Mouse (Mus musculus): ENCODE data around the gene Mtmr14. TPM values are rescaled to one million over a fixed set of nuclear protein-coding genes. Genes with fewer than 3 reads are reported as not detected.

Gene Mtmr14
- polyA plus RNA-seq, 1 experiment from 2014 or later: 44.2 TPM

Other genes starting within 250 kb of the Mtmr14 start
- 57.1 and 59.5 TPM in 2 replicates for gene Thumpd3, start 191.6 kb upstream of the Mtmr14 start, polyA plus RNA-seq (2014; fragmentation: Nextera tagmentation; extraction: Ambion mirVana)
- 75.0 and 75.5 TPM in 2 replicates for gene Setd5, start 160.5 kb upstream of the Mtmr14 start, polyA plus RNA-seq (2014; fragmentation: Nextera tagmentation; extraction: Ambion mirVana)
- 7.6 TPM in 2 replicates for gene Lhfpl4, start 42.5 kb upstream of the Mtmr14 start, polyA plus RNA-seq (2014; fragmentation: Nextera tagmentation; extraction: Ambion mirVana)
- gene Cpne9, start 44.5 kb downstream of the Mtmr14 start, polyA plus RNA-seq (2014; fragmentation: Nextera tagmentation; extraction: Ambion mirVana): 0.07 and 0.08 TPM in 2 replicates
- gene Brpf1, start 69.3 kb downstream of the Mtmr14 start, polyA plus RNA-seq (2014; fragmentation: Nextera tagmentation; extraction: Ambion mirVana): 20.1 and 22.8 TPM in 2 replicates
- 12.2 and 13.8 TPM in 2 replicates for gene Ogg1, start 89.1 kb downstream of the Mtmr14 start, polyA plus RNA-seq (2014; fragmentation: Nextera tagmentation; extraction: Ambion mirVana)
- 61.6 and 65.4 TPM in 2 replicates for gene Camk1, start 106.1 kb downstream of the Mtmr14 start, polyA plus RNA-seq (2014; fragmentation: Nextera tagmentation; extraction: Ambion mirVana)
- 59.3 and 62.4 TPM in 2 replicates for gene Tada3, start 140.0 kb downstream of the Mtmr14 start, polyA plus RNA-seq (2014; fragmentation: Nextera tagmentation; extraction: Ambion mirVana)
- gene Arpc4, start 140.3 kb downstream of the Mtmr14 start, polyA plus RNA-seq (2014; fragmentation: Nextera tagmentation; extraction: Ambion mirVana): 188 and 208 TPM in 2 replicates
- 3.0 TPM in 2 replicates for gene Ttll3, start 151.4 kb downstream of the Mtmr14 start, polyA plus RNA-seq (2014; fragmentation: Nextera tagmentation; extraction: Ambion mirVana)
- gene Rpusd3, start 181.5 kb downstream of the Mtmr14 start, polyA plus RNA-seq (2014; fragmentation: Nextera tagmentation; extraction: Ambion mirVana): 26.6 and 32.0 TPM in 2 replicates
- not detected in 2 replicates for gene Cidec, start 197.9 kb downstream of the Mtmr14 start, polyA plus RNA-seq (2014; fragmentation: Nextera tagmentation; extraction: Ambion mirVana)
- gene Jagn1, start 204.7 kb downstream of the Mtmr14 start, polyA plus RNA-seq (2014; fragmentation: Nextera tagmentation; extraction: Ambion mirVana): 73.1 and 75.0 TPM in 2 replicates
- gene Il17re, start 220.6 kb downstream of the Mtmr14 start, polyA plus RNA-seq (2014; fragmentation: Nextera tagmentation; extraction: Ambion mirVana): 0.19 and 0.40 TPM in 2 replicates
- gene Il17rc, start 233.6 kb downstream of the Mtmr14 start, polyA plus RNA-seq (2014; fragmentation: Nextera tagmentation; extraction: Ambion mirVana): 2.7 and 3.1 TPM in 2 replicates
- 29.2 and 29.9 TPM in 2 replicates for gene Creld1, start 245.5 kb downstream of the Mtmr14 start, polyA plus RNA-seq (2014; fragmentation: Nextera tagmentation; extraction: Ambion mirVana)